ENCODE assay signal across 8 mouse cellular contexts in the genomic region with DNA sequence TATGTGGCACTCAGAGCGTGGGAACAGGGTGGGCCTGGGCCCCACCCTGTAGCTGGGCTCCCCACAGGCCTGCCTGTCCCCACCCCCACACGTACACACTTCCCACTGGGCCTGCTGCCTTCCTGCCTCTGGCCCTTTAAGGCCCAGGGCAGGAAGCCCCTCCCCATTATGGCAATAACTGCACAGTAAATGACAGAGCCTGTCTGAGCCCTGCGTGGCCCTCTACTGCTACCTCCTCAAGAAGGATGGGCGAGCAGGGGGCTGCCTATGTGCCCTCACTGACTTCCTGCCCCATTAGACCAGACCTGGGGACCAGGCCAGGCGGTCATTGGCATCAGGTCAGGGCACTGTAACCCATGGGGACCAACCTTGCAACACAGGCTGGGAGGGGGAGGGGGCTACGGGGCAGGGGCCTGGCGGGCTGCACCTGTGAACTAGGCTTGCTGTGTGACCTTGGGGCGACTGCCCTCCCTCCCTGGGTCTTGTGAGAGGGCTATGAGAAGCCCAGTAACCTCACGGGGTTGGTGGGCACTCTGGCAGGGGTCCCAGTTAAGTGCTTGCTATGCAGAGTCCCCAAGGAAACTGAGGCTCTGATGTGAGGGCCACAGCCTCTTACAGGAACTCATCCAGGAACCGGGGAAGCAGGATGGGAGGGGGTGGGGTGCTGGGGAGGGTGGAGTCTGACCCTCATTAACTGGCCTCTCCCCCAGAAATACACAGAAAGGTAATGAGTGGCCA. TPM values are rescaled to one million over a fixed set of nuclear protein-coding genes. Genes with fewer than 3 reads are reported as not detected.
DNase-seq lines count a peak whose midpoint lies in the region; ATAC-seq lines count a peak whose summit lies in the region.

No protein-coding gene starts in this region.

- no peak for ATAC-seq in forebrain, embryonic 16.5 days
- no peak for ATAC-seq in kidney, embryonic 16.5 days (ENCODE audit: low FRiP score, low TSS enrichment)
- ATAC-seq in activated CD4-positive, CD25-positive, alpha-beta regulatory T cell, adult 4 months = no peak

- 0 out of 2 replicates have a peak overlapping the region, but pooled peaks have one; percentile 17 for H3K4me2 ChIP-seq in forebrain, embryonic 16.5 days (ENCODE audit: low read length)
- peak overlapping the region; percentile 89 for H3K4me2 ChIP-seq in kidney, embryonic 16.5 days (replicated peaks; ENCODE audit: low read depth, low read length)

- DNase-seq in thymus, postnatal 0 days (ENCODE audit: low spot score) = peak; percentile 40
- DNase-seq in thymus, postnatal 10 days (ENCODE audit: low spot score in 2 of 2) = no peak
- peak; percentile 56 to 73 for DNase-seq in lung, postnatal 4 days
- no peak for DNase-seq in frontal cortex, adult 2 months (ENCODE audit: extremely low spot score in 1 of 2, low spot score in 1 of 2)
- no peak for DNase-seq in layer of hippocampus, postnatal 14 days (ENCODE audit: low spot score in 2 of 2)

- peaks cover 16% of the 10 kb centered on the region for H3K36me3 ChIP-seq in forebrain, embryonic 16.5 days (ENCODE audit: control insufficient read depth, insufficient read depth)
- H3K36me3 ChIP-seq in kidney, embryonic 16.5 days (ENCODE audit: insufficient read depth, low read length) = peaks cover 29% of the 10 kb centered on the region

- H3K27me3 ChIP-seq in forebrain, embryonic 16.5 days (replicated peaks; ENCODE audit: control insufficient read depth, insufficient read depth, low read length) = 0 out of 2 replicates have a peak, but pooled peaks cover under 1% of the 10 kb centered on the region
- no peaks in the 10 kb centered on the region for H3K27me3 ChIP-seq in kidney, embryonic 16.5 days (ENCODE audit: insufficient read depth, low read length)

- no peaks in the 10 kb centered on the region for H3K9me3 ChIP-seq in forebrain, embryonic 16.5 days (ENCODE audit: control insufficient read depth, low read length)
- no peaks in the 10 kb centered on the region for H3K9me3 ChIP-seq in kidney, embryonic 16.5 days (ENCODE audit: low read length)

- H3K4me1 ChIP-seq in forebrain, embryonic 16.5 days (replicated peaks; ENCODE audit: control insufficient read depth, insufficient read depth, low read length) = peaks cover 43% of the 10 kb centered on the region
- peaks cover 37% of the 10 kb centered on the region for H3K4me1 ChIP-seq in kidney, embryonic 16.5 days (ENCODE audit: insufficient read depth, low read length)

- no peak overlapping the region; the same call in 1 of the 2 replicates for H3K9ac ChIP-seq in forebrain, embryonic 16.5 days (replicated peaks; ENCODE audit: low read depth, low read length)
- H3K9ac ChIP-seq in kidney, embryonic 16.5 days (replicated peaks; ENCODE audit: low read length) = peak overlapping the region; percentile 12

- 66% methylated on average over 10 of the region's 10 CpGs for WGBS in forebrain, embryonic 16.5 days
- 44% methylated on average over 10 of the region's 10 CpGs for WGBS in kidney, embryonic 16.5 days

- no peak overlapping the region for H3K4me3 ChIP-seq in forebrain, embryonic 16.5 days (replicated peaks; ENCODE audit: low read length)
- peak overlapping the region; percentile 77 for H3K4me3 ChIP-seq in kidney, embryonic 16.5 days (ENCODE audit: low read length)

- H3K27ac ChIP-seq in forebrain, embryonic 16.5 days (ENCODE audit: low read length) = no peak overlapping the region
- peak overlapping the region; percentile 39; the same call in 1 of the 2 replicates for H3K27ac ChIP-seq in kidney, embryonic 16.5 days (ENCODE audit: low read length)

RNA-seq across cellular contexts. Expression of a gene that starts 5.9 kb away (rescaled TPM):
- 34.5 and 44.9 TPM in 2 replicates for polyA plus RNA-seq in thymus, postnatal 0 days (2015; fragmentation: Nextera tagmentation; extraction: Ambion mirVana)
- 11.6 and 11.8 TPM in 2 replicates for polyA plus RNA-seq in forebrain, embryonic 16.5 days (2015; fragmentation: Nextera tagmentation; extraction: Ambion mirVana)
- polyA plus RNA-seq in kidney, embryonic 16.5 days (2015; fragmentation: Nextera tagmentation; extraction: Ambion mirVana) = 24.4 and 25.2 TPM in 2 replicates
- polyA plus RNA-seq in frontal cortex, adult 2 months (2012; rRNA removed) = 45.1 and 46.0 TPM in 2 replicates
- 10 to 100 TPM; 10.7 to 12.4 TPM for polyA plus RNA-seq in activated CD4-positive, CD25-positive, alpha-beta regulatory T cell, adult 4 months (2017; shearing (Covaris generic))
- total RNA-seq in layer of hippocampus, postnatal 14 days (2021) = 10 to 100 TPM; 61.6 to 63.6 TPM

RNA-seq across cellular contexts. Expression of a gene that starts 26.8 kb away (rescaled TPM):
- 37.3 and 39.0 TPM in 2 replicates for polyA plus RNA-seq in thymus, postnatal 0 days (2015; fragmentation: Nextera tagmentation; extraction: Ambion mirVana)
- polyA plus RNA-seq in forebrain, embryonic 16.5 days (2015; fragmentation: Nextera tagmentation; extraction: Ambion mirVana) = 48.5 and 62.7 TPM in 2 replicates
- polyA plus RNA-seq in kidney, embryonic 16.5 days (2015; fragmentation: Nextera tagmentation; extraction: Ambion mirVana) = 51.0 and 56.2 TPM in 2 replicates
- polyA plus RNA-seq in frontal cortex, adult 2 months (2012; rRNA removed) = 25.7 and 27.4 TPM in 2 replicates
- polyA plus RNA-seq in activated CD4-positive, CD25-positive, alpha-beta regulatory T cell, adult 4 months (2017; shearing (Covaris generic)) = 10 to 100 TPM; 17.6 to 23.8 TPM
- total RNA-seq in layer of hippocampus, postnatal 14 days (2021) = 10 to 100 TPM; 25.9 to 28.1 TPM

RNA-seq across cellular contexts. Expression of a gene that starts 35.2 kb away (rescaled TPM):
- 142 and 150 TPM in 2 replicates for polyA plus RNA-seq in thymus, postnatal 0 days (2015; fragmentation: Nextera tagmentation; extraction: Ambion mirVana)
- polyA plus RNA-seq in forebrain, embryonic 16.5 days (2015; fragmentation: Nextera tagmentation; extraction: Ambion mirVana) = 210 and 213 TPM in 2 replicates
- 195 and 207 TPM in 2 replicates for polyA plus RNA-seq in kidney, embryonic 16.5 days (2015; fragmentation: Nextera tagmentation; extraction: Ambion mirVana)
- polyA plus RNA-seq in frontal cortex, adult 2 months (2012; rRNA removed) = 189 and 202 TPM in 2 replicates
- 10 to 100 TPM; 21.3 to 26.5 TPM for polyA plus RNA-seq in activated CD4-positive, CD25-positive, alpha-beta regulatory T cell, adult 4 months (2017; shearing (Covaris generic))
- 100 to 1,000 TPM; 132 to 134 TPM for total RNA-seq in layer of hippocampus, postnatal 14 days (2021)

RNA-seq across cellular contexts. Expression of a gene that starts 35.5 kb away (rescaled TPM):
- 612 and 638 TPM in 2 replicates for polyA plus RNA-seq in thymus, postnatal 0 days (2015; fragmentation: Nextera tagmentation; extraction: Ambion mirVana)
- polyA plus RNA-seq in forebrain, embryonic 16.5 days (2015; fragmentation: Nextera tagmentation; extraction: Ambion mirVana) = 652 and 674 TPM in 2 replicates
- 663 and 672 TPM in 2 replicates for polyA plus RNA-seq in kidney, embryonic 16.5 days (2015; fragmentation: Nextera tagmentation; extraction: Ambion mirVana)
- 1,035 and 1,113 TPM in 2 replicates for polyA plus RNA-seq in frontal cortex, adult 2 months (2012; rRNA removed)
- 1,000 to 10,000 TPM in 1 of 2 experiments, 100 to 1,000 TPM in 1; 933 to 1,303 TPM for polyA plus RNA-seq in activated CD4-positive, CD25-positive, alpha-beta regulatory T cell, adult 4 months (2017; shearing (Covaris generic))
- 1,000 to 10,000 TPM; 1,016 to 1,032 TPM for total RNA-seq in layer of hippocampus, postnatal 14 days (2021)

RNA-seq across cellular contexts. Expression of a gene that starts 41.9 kb away (rescaled TPM):
- polyA plus RNA-seq in thymus, postnatal 0 days (2015; fragmentation: Nextera tagmentation; extraction: Ambion mirVana) = 47.8 and 54.1 TPM in 2 replicates
- 55.1 and 56.9 TPM in 2 replicates for polyA plus RNA-seq in forebrain, embryonic 16.5 days (2015; fragmentation: Nextera tagmentation; extraction: Ambion mirVana)
- polyA plus RNA-seq in kidney, embryonic 16.5 days (2015; fragmentation: Nextera tagmentation; extraction: Ambion mirVana) = 38.4 and 39.3 TPM in 2 replicates
- 75.3 and 76.8 TPM in 2 replicates for polyA plus RNA-seq in frontal cortex, adult 2 months (2012; rRNA removed)
- 1 to 10 TPM; 4.1 to 4.9 TPM for polyA plus RNA-seq in activated CD4-positive, CD25-positive, alpha-beta regulatory T cell, adult 4 months (2017; shearing (Covaris generic))
- 10 to 100 TPM; 59.7 to 60.4 TPM for total RNA-seq in layer of hippocampus, postnatal 14 days (2021)

Comparison
In these comparisons a context has a peak if more than half of its experiments do, and no peak if none do; other contexts are left out.
1. DNase-seq: peak in thymus, postnatal 0 days (single experiment) and lung, postnatal 4 days (2 of 2); none in thymus, postnatal 10 days (0 of 2), frontal cortex, adult 2 months (0 of 2) and layer of hippocampus, postnatal 14 days (0 of 2).